Mouse (Mus musculus): ENCODE measurements around the gene Hdac4.

GRCm38 (mm10) chr1:92183101-92183790 is 12.3 kb downstream of the Hdac4 start:
- TF ChIP-seq CTCF (IDR thresholded peaks at IDR 0.05; ENCODE audit: extremely low read depth, insufficient read depth, insufficient read length, insufficient replicate concordance) (no peak), POLR2A (IDR thresholded peaks at IDR 0.05; ENCODE audit: low read depth, low read length) (no peak)
